Mouse (Mus musculus) gastrocnemius, adult 2 months (tissue): Measurements from ENCODE around the gene Cdc14a. TPM values are rescaled to one million over a fixed set of nuclear protein-coding genes. Genes with fewer than 3 reads are reported as not detected.
A peak's percentile ranks its signal among the peaks of the same experiment; 100 is the strongest.

ENCODE experiments used
- DNase-seq: peaks from one replicate; pipeline ENCODE4 v3.0.0; 2022
- H3K27ac ChIP-seq: fragments of 200-600 bp; 2 replicates; pipeline ENCODE4 v1.8.1; 2022; ENCODE audit warnings: mild to moderate bottlenecking
- H3K4me3 ChIP-seq: fragments of 200-600 bp; 2 replicates; pipeline ENCODE4 v1.8.1; 2022; ENCODE audit warnings: mild to moderate bottlenecking, moderate library complexity
- CTCF ChIP-seq: fragments of 200-600 bp; IDR thresholded peaks from 2 replicates; pipeline ENCODE4 v1.8.1; 2022; ENCODE audit warnings: antibody characterized with exemption, mild to moderate bottlenecking, moderate library complexity
- intact Hi-C: fragments of 180-260 bp; cut with DNase I; formaldehyde crosslinking; loops from one replicate; pipeline ENCODE4 v1.15.1; 2025
- total RNA-seq, 2 experiments: library from RNA; stranded (reverse); gene quantifications; 2 replicates each; pipeline ENCODE4 v1.2.3; 2021

Gene Cdc14a
- total RNA-seq, 2 experiments from 2014 or later: 19.3 to 28.5 TPM

GRCm38 (mm10) chr3:116267036-116267654 lies 156.7 kb downstream of the Cdc14a start:
- intact Hi-C loops: no loop called here
- TF ChIP-seq CTCF: no peak
- Histone ChIP-seq H3K27ac (no peak overlapping the region), H3K4me3 (no peak overlapping the region)
- DNase-seq: no peak

- intact Hi-C loops: no loop called here
- TF ChIP-seq CTCF: no peak
- no peak overlapping the region for H3K4me3 ChIP-seq
- no peak overlapping the region for H3K27ac ChIP-seq
- no peak for DNase-seq
These were observed 157.5 kb downstream of the Cdc14a start for GRCm38 (mm10) chr3:116266360-116266759.

GRCm38 (mm10) chr3:116263977-116264376 lies 159.9 kb downstream of the Cdc14a start:
- no peak for DNase-seq
- TF ChIP-seq CTCF: no peak
- H3K4me3 ChIP-seq: no peak overlapping the region
- intact Hi-C loops: no loop called here
- no peak overlapping the region for H3K27ac ChIP-seq

- no peak for DNase-seq
- Histone ChIP-seq H3K27ac (no peak overlapping the region), H3K4me3 (no peak overlapping the region)
- no peak for TF ChIP-seq CTCF
- intact Hi-C loops: no loop called here
These were observed 160.8 kb downstream of the Cdc14a start for GRCm38 (mm10) chr3:116263061-116263460.

- Histone ChIP-seq H3K4me3 (no peak overlapping the region), H3K27ac (no peak overlapping the region)
- DNase-seq: no peak
- no peak for TF ChIP-seq CTCF
- intact Hi-C loops: no loop called here
These were observed 167.7 kb downstream of the Cdc14a start for GRCm38 (mm10) chr3:116256104-116256503.

GRCm38 (mm10) chr3:116253077-116253531 lies 170.7 kb downstream of the Cdc14a start, which contains the start of gene Gpr88:
Gene Gpr88, minus strand, starts transcription at chr3:116253503.
- intact Hi-C loops: no loop called here
- no peak within 1 kb of the TSS for H3K27ac ChIP-seq

GRCm38 (mm10) chr3:116252255-116253040 lies 171.4 kb downstream of the Cdc14a start:
- H3K27ac ChIP-seq: no peak overlapping the region
- H3K4me3 ChIP-seq: peak overlapping the region; percentile 76
- intact Hi-C loops: no loop called here
- no peak for DNase-seq
- no peak for TF ChIP-seq CTCF

More at GRCm38 (mm10) chr3:116253077-116253531, 170.7 kb downstream of the Cdc14a start, which contains the start of gene Gpr88:
- H3K4me3 ChIP-seq: peak within 1 kb of the TSS; percentile 76
- TF ChIP-seq CTCF: no peak
- peak; percentile 59 for DNase-seq

- no peak overlapping the region for H3K27ac ChIP-seq
- no peak for TF ChIP-seq CTCF
- intact Hi-C loops: no loop called here
- H3K4me3 ChIP-seq: peak overlapping the region; percentile 76
- peak; percentile 52 for DNase-seq
These were observed 172.2 kb downstream of the Cdc14a start for GRCm38 (mm10) chr3:116251481-116252254.

- intact Hi-C loops: no loop called here
- TF ChIP-seq CTCF: no peak
- no peak overlapping the region for H3K4me3 ChIP-seq
- H3K27ac ChIP-seq: no peak overlapping the region
- DNase-seq: no peak
These were observed 174.8 kb downstream of the Cdc14a start for GRCm38 (mm10) chr3:116249026-116249425.

GRCm38 (mm10) chr3:116244476-116244875 lies 179.4 kb downstream of the Cdc14a start:
- H3K27ac ChIP-seq: no peak overlapping the region
- intact Hi-C loops: no loop called here
- no peak for TF ChIP-seq CTCF
- H3K4me3 ChIP-seq: no peak overlapping the region
- no peak for DNase-seq

- DNase-seq: no peak
- Histone ChIP-seq H3K27ac (no peak overlapping the region), H3K4me3 (no peak overlapping the region)
- intact Hi-C loops: no loop called here
- TF ChIP-seq CTCF: no peak
These were observed 181.1 kb downstream of the Cdc14a start for GRCm38 (mm10) chr3:116242685-116243084.

GRCm38 (mm10) chr3:116237527-116237926 lies 186.3 kb downstream of the Cdc14a start:
- Histone ChIP-seq H3K4me3 (no peak overlapping the region), H3K27ac (no peak overlapping the region)
- intact Hi-C loops: no loop called here
- TF ChIP-seq CTCF: peak; percentile 10; the same call in 1 of the 2 replicates
- DNase-seq: no peak

GRCm38 (mm10) chr3:116236856-116237255 lies 187.0 kb downstream of the Cdc14a start:
- no peak for DNase-seq
- intact Hi-C loops: no loop called here
- Histone ChIP-seq H3K4me3 (no peak overlapping the region), H3K27ac (no peak overlapping the region)
- TF ChIP-seq CTCF: no peak
